Mouse (Mus musculus) ES-CJ7 (cell line): Measurements from ENCODE around the gene Cacng2.

Experiments used
- DNase-seq: peaks from one replicate; pipeline ENCODE4 v3.0.0; 2011; ENCODE audit warnings: low read depth, low spot score

Cacng2 gene

GRCm38 (mm10) chr15:78082149-78082548 is 37.7 kb downstream of the Cacng2 start:
- DNase-seq = no peak

GRCm38 (mm10) chr15:78081384-78081783 is 38.4 kb downstream of the Cacng2 start:
- DNase-seq = no peak

- no peak for DNase-seq
These were observed 39.5 kb downstream of the Cacng2 start for GRCm38 (mm10) chr15:78080326-78080725.

GRCm38 (mm10) chr15:78078776-78079628 is 40.8 kb downstream of the Cacng2 start:
- DNase-seq = no peak

- no peak for DNase-seq
These were observed 41.6 kb downstream of the Cacng2 start for GRCm38 (mm10) chr15:78078206-78078605.

DNA sequence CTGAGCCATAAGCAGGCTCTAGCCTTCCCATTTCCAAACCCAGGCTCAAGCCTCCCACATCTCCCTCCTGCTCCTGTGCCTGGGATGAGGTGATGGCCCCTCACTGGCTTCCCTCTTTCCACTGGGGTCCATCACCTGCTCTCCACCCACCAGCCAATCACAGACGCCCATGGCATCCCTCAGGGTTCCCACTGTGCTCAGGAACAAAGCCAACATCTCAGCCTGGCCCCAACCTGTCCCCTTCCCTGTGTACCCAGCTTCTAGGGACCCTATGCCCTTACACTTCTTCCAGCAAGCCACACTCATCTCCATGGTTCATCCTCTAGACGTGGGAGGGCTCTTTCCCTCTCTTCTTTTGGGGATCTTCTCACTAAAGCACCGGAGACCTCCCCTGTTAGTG is 43.9 kb downstream of the Cacng2 start:
- DNase-seq = no peak

GRCm38 (mm10) chr15:78073109-78073508 is 46.7 kb downstream of the Cacng2 start:
- DNase-seq = no peak

GRCm38 (mm10) chr15:78066475-78066874 is 53.4 kb downstream of the Cacng2 start:
- DNase-seq = peak; percentile 69

- peak; percentile 17 for DNase-seq
These were observed 54.3 kb downstream of the Cacng2 start for GRCm38 (mm10) chr15:78065541-78065940.

DNA sequence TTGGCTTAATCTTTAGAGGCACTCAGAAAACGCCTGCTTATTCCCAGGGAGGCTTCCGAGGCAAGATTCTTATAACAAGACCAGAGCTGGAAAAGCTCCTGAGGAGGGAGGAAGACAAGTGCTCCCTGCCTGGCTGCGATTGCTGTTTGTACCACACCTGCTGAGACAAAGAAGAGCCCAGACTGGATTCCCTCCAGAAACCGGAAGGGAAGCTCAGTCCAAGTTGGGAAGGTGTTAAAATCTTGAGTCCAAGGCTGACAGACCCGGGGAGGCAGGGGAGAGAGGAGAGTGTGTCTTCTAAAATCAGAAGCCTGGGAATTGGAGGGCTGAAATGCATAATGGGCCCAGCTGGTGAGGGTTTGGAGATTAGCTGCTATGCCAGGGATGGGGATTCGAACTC is 55.5 kb downstream of the Cacng2 start:
- peak; percentile 10 for DNase-seq

GRCm38 (mm10) chr15:78062467-78062866 is 57.4 kb downstream of the Cacng2 start:
- no peak for DNase-seq

DNA sequence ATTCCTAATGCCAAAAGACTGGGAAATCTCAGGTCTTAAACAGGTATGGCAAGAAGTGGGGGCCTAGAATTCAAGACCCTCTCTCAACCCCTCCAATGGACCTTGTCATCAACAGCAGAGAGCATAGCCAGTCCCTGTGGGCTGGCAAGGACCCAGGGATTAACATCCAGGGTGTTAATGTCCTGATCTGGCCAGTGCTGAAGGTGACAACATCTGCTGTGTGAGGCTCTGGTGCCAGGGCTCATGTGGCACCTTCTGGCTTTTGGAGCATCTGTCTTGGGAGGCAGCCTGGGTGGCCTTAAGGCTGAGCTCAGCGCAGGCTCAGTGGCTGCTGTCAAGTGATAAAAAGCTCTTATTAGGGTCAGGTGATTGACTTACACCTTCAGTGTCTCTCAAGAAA is 62.9 kb downstream of the Cacng2 start:
- DNase-seq = no peak

DNA sequence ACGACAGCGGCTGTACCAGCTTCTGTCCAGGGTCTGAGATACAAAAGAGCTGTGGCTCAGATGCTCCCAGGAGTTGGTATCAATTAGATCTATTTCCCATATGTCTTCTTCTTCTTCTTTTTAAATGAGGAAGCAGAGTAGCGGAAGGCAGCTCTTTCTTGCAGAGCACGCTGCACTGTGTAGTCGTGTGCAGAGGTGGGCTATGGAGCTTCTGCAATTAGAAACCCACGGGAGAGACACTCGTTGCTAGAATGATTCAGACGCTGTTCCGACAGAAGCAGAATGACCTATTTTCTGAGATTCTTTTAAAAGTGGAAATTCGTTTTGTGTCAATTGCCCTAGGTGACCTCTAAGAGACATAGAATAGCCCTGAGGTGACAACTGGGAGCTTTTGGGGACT is 69.1 kb downstream of the Cacng2 start:
- no peak for DNase-seq

DNA sequence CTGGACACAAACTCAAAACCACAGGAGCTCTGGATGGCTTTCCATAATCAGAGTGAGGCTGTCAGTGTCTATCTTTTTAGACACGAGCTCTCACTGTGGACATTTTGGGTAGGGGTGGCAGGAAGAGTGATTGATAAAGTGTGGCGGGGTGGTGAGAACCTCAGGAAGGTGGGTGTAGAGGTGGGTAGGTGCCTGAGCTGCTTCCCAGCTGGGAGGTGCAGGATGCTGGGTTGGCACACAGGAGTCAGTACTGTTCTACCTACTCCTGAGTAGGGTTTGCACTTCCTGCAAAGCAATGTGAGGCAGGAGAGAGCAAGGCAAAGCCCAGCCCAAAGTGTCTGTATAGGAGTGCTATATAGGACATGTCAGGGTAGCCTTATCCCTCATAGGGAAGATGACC is 69.9 kb downstream of the Cacng2 start:
- DNase-seq = no peak

GRCm38 (mm10) chr15:78045842-78046241 is 74.0 kb downstream of the Cacng2 start:
- no peak for DNase-seq

- no peak for DNase-seq
These were observed 74.5 kb downstream of the Cacng2 start for GRCm38 (mm10) chr15:78045314-78045713.

- no peak for DNase-seq
These were observed 75.0 kb downstream of the Cacng2 start for GRCm38 (mm10) chr15:78044826-78045225.

- DNase-seq = no peak
These were observed 77.1 kb downstream of the Cacng2 start for GRCm38 (mm10) chr15:78042706-78043105.

GRCm38 (mm10) chr15:78037626-78038025 is 82.2 kb downstream of the Cacng2 start:
- DNase-seq = peak; percentile 23

GRCm38 (mm10) chr15:78036586-78036985 is 83.2 kb downstream of the Cacng2 start:
- no peak for DNase-seq

DNA sequence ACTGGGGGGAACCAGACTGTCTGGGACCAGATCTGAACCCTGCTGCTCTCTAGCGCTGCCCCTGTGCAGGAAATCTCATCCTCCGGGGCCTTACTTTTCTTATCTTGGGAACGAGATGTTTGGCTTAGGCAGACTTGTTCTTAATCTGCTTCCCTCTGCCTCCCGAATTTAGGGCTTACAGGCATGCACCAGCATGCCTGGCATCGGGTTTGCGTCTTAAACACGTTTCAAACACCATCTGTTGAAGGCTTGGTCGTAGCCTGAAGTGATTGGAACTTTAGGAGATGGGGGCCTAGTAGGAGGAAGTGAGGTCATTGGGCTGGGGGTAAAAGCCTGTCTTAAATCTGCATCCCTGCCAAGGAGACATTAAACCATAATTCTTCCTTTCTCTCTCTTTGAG is 89.9 kb downstream of the Cacng2 start:
- no peak for DNase-seq

DNA sequence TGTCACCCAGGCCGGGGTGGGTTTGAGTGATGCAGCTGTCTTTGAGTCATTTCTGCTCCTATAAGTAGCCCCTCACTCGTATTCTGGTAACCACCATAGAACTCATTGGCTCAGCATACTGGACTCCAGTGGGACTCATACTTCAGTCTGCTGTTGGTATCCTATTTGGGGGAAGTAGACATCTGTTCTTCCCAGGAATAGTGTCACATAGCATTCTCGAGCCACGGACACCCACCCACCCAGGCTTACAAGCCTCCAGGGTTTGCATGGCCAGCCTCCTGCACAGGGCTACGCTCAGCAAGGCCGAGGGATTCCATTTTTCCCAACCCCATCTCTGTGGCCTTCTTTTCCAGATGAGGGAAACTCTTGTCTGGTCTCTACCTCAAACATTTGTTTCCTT is 93.3 kb downstream of the Cacng2 start:
- no peak for DNase-seq

- no peak for DNase-seq
These were observed 95.6 kb downstream of the Cacng2 start for GRCm38 (mm10) chr15:78024211-78024610.

- no peak for DNase-seq
These were observed 105.8 kb downstream of the Cacng2 start for GRCm38 (mm10) chr15:78014046-78014445.
